In the genomic region with DNA sequence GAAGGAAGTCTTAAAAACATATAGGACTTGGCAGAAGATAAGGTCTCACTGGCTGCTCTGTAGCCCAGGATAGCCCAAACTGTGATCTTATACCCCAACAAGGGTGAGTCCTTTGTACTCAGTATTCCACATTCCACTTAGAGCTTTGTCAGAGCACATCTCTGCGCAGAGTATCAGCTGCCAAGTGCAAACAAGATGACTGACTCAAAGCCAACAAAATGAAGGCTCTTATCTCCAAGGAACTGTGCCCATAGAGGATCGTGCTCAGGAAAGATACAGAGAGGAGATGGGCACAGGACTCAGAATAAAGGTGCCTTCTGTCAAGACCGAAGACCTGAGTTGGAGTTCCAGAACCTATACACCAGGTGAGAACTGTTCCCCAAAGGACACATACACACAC, we compare ENCODE assay signal across 15 mouse cellular contexts.
"Had no signal": no experiment of that assay in that cellular context is flagged by ENCODE, and none has a peak within 500 bp of the region (broad histone marks: within the 10 kb centered on the region; RNA-seq: fewer than 3 reads in every experiment).

No protein-coding gene starts in this region.

- H3K4me3 ChIP-seq: lung, embryonic 15.5 days; midbrain, embryonic 13.5 days; midbrain, embryonic 15.5 days; neural tube, embryonic 12.5 days; stomach, embryonic 15.5 days had no signal

- DNase-seq: liver, postnatal 0 days; lung, adult 2 months; lung, postnatal 14 days; lung, postnatal 36 days; right cerebral cortex, postnatal 14 days; thymus, adult 2 months; thymus, postnatal 25 days; thymus, postnatal 4 days had no signal

- H3K27ac ChIP-seq: lung, embryonic 15.5 days; macrophage; midbrain, embryonic 13.5 days; midbrain, embryonic 15.5 days; neural tube, embryonic 12.5 days; stomach, embryonic 15.5 days; stomach, postnatal 0 days had no signal

- ATAC-seq: liver, postnatal 0 days; midbrain, embryonic 13.5 days; midbrain, embryonic 15.5 days had no signal

- H3K9me3 ChIP-seq: lung, embryonic 15.5 days; midbrain, embryonic 13.5 days; midbrain, embryonic 15.5 days; neural tube, embryonic 12.5 days; stomach, embryonic 15.5 days had no signal

- H3K36me3 ChIP-seq: lung, embryonic 15.5 days; midbrain, embryonic 13.5 days; midbrain, embryonic 15.5 days; neural tube, embryonic 12.5 days; stomach, embryonic 15.5 days had no signal

- H3K4me1 ChIP-seq: stomach, embryonic 15.5 days had no signal

- H3K27me3 ChIP-seq: lung, embryonic 15.5 days; midbrain, embryonic 13.5 days; midbrain, embryonic 15.5 days; neural tube, embryonic 12.5 days; stomach, embryonic 15.5 days had no signal
